Mouse (Mus musculus) ovary, postnatal 14 days (tissue): ENCODE data around the gene Abca7.
A peak's percentile ranks its signal among the peaks of the same experiment; 100 is the strongest.
"Not testable (repeated sequence)": the region's sequence is repeated elsewhere in the genome, so short reads cannot be mapped to it uniquely, and the experiment has no call there.

Experiments used
- DNase-seq: peaks from one replicate; pipeline ENCODE4 v3.0.0; 2022; ENCODE audit warnings: low spot score

Abca7 gene

GRCm38 (mm10) chr10:79996272-79997033 is at the start of gene Abca7:
Gene Abca7 (plus strand): TSS chr10:79996494.
- DNase-seq: peak; percentile 97

- DNase-seq: no peak
Observed at GRCm38 (mm10) chr10:79946752-79947322, 49.5 kb upstream of the Abca7 start.

GRCm38 (mm10) chr10:79947502-79947901 is 48.8 kb upstream of the Abca7 start:
- no peak for DNase-seq

- no peak for DNase-seq
Observed at GRCm38 (mm10) chr10:79949873-79950272, 46.4 kb upstream of the Abca7 start.

GRCm38 (mm10) chr10:79950661-79951060 is 45.6 kb upstream of the Abca7 start:
- no peak for DNase-seq

- no peak for DNase-seq
Observed at GRCm38 (mm10) chr10:79953946-79954345, 42.3 kb upstream of the Abca7 start.

GRCm38 (mm10) chr10:79955691-79956090 is 40.6 kb upstream of the Abca7 start:
- DNase-seq: no peak

- no peak for DNase-seq
Observed at GRCm38 (mm10) chr10:79956643-79957154, 39.6 kb upstream of the Abca7 start.

- peak; percentile 78 for DNase-seq
Observed at GRCm38 (mm10) chr10:79958140-79958816, 38.0 kb upstream of the Abca7 start.

GRCm38 (mm10) chr10:79959412-79959811 is 36.9 kb upstream of the Abca7 start:
- not testable (repeated sequence) for DNase-seq

- DNase-seq: peak; percentile 100
Observed at GRCm38 (mm10) chr10:79959847-79960601, 36.3 kb upstream of the Abca7 start, which contains the start of gene Wdr18. Gene Wdr18 (plus strand): TSS chr10:79960152.

- DNase-seq: no peak
Observed at GRCm38 (mm10) chr10:79960671-79961294, 35.5 kb upstream of the Abca7 start.

GRCm38 (mm10) chr10:79964727-79965126 is 31.6 kb upstream of the Abca7 start:
- no peak for DNase-seq

GRCm38 (mm10) chr10:79965325-79965724 is 31.0 kb upstream of the Abca7 start:
- DNase-seq: no peak

GRCm38 (mm10) chr10:79966886-79967400 is 29.4 kb upstream of the Abca7 start:
- DNase-seq: no peak

- DNase-seq: no peak
Observed at GRCm38 (mm10) chr10:79968181-79968580, 28.1 kb upstream of the Abca7 start.

- DNase-seq: no peak
Observed at GRCm38 (mm10) chr10:79969124-79969568, 27.1 kb upstream of the Abca7 start.

- DNase-seq: no peak
Observed at GRCm38 (mm10) chr10:79970415-79971182, 25.7 kb upstream of the Abca7 start, which contains the start of gene Grin3b. Gene Grin3b (plus strand): TSS chr10:79970715.

GRCm38 (mm10) chr10:79971183-79971497 is 25.2 kb upstream of the Abca7 start:
- DNase-seq: no peak

- DNase-seq: no peak
Observed at GRCm38 (mm10) chr10:79972831-79973230, 23.5 kb upstream of the Abca7 start.

- no peak for DNase-seq
Observed at GRCm38 (mm10) chr10:79974087-79974486, 22.2 kb upstream of the Abca7 start.
